Mouse (Mus musculus): ENCODE data around the gene Olfr1309. TPM values are rescaled to one million over a fixed set of nuclear protein-coding genes. Genes with fewer than 3 reads are reported as not detected.
"Not testable (repeated sequence)": the region's sequence is repeated elsewhere in the genome, so short reads cannot be mapped to it uniquely, and the experiment has no call there.

Olfr1309 gene
- total RNA-seq (2021): not detected
- long read RNA-seq: 0 reads

GRCm38 (mm10) chr2:111990181-111990580, at the start of gene Olfr1309:
Gene Olfr1309, minus strand, starts transcription at chr2:111990281.
- no peak for DNase-seq (ENCODE audit: low spot score in 2 of 2)

- not testable (repeated sequence) for DNase-seq (ENCODE audit: low spot score in 2 of 2)
Observed at GRCm38 (mm10) chr2:112026971-112027370, 36.9 kb upstream of the Olfr1309 start.

- DNase-seq (ENCODE audit: low spot score in 2 of 2): no peak
Observed at GRCm38 (mm10) chr2:112024312-112024711, 34.2 kb upstream of the Olfr1309 start, which contains the start of gene Olfr1311. Gene Olfr1311, minus strand, starts transcription at chr2:112024412.

GRCm38 (mm10) chr2:112014900-112015299, 24.8 kb upstream of the Olfr1309 start:
- no peak for DNase-seq (ENCODE audit: low spot score in 2 of 2)

- DNase-seq (ENCODE audit: low spot score in 2 of 2): no peak
Observed at GRCm38 (mm10) chr2:112012608-112013007, 22.5 kb upstream of the Olfr1309 start, which contains the start of gene Olfr1310. Gene Olfr1310, minus strand, starts transcription at chr2:112012708.

- DNase-seq (ENCODE audit: low spot score in 2 of 2): no peak
Observed at GRCm38 (mm10) chr2:111964844-111965243, 25.2 kb downstream of the Olfr1309 start, which contains the start of gene Olfr1308. Gene Olfr1308, minus strand, starts transcription at chr2:111964944.

- no peak for DNase-seq (ENCODE audit: low spot score in 2 of 2)
Observed at GRCm38 (mm10) chr2:111949340-111949739, 40.7 kb downstream of the Olfr1309 start, which contains the start of gene Olfr1307. Gene Olfr1307, minus strand, starts transcription at chr2:111949440.

Other genes with a start within 250 kb of the Olfr1309 start
- gene Olfr1301, start 239.3 kb downstream of the Olfr1309 start, total RNA-seq (2021): not detected
- not detected for gene Olfr1302, start 212.9 kb downstream of the Olfr1309 start, total RNA-seq (2021)
- gene Olfr1303, start 169.9 kb downstream of the Olfr1309 start, total RNA-seq (2021): not detected
- gene Olfr1305, start 113.1 kb downstream of the Olfr1309 start, total RNA-seq (2021): not detected
- not detected for gene Olfr1306, start 74.0 kb downstream of the Olfr1309 start, total RNA-seq (2021)
- under 1 TPM; 0.02 to 0.04 TPM for gene Olfr1307, start 40.8 kb downstream of the Olfr1309 start, total RNA-seq (2021)
- gene Olfr1308, start 25.3 kb downstream of the Olfr1309 start, total RNA-seq (2021): not detected
- gene Olfr1310, start 22.4 kb upstream of the Olfr1309 start, total RNA-seq (2021): not detected
- not detected for gene Olfr1311, start 34.1 kb upstream of the Olfr1309 start, total RNA-seq (2021)
- gene Olfr1312, start 60.0 kb upstream of the Olfr1309 start, total RNA-seq (2021): not detected
- not detected for gene Olfr1313, start 87.6 kb upstream of the Olfr1309 start, total RNA-seq (2021)
- gene Olfr1314, start 106.5 kb upstream of the Olfr1309 start, total RNA-seq (2021): not detected
- not detected for gene Olfr1315-ps1, start 125.2 kb upstream of the Olfr1309 start, total RNA-seq (2021)
- gene Olfr1316, start 144.7 kb upstream of the Olfr1309 start, total RNA-seq (2021): not detected
- not detected for gene Olfr1317, start 150.0 kb upstream of the Olfr1309 start, total RNA-seq (2021)
- not detected for gene Olfr1318, start 163.9 kb upstream of the Olfr1309 start, total RNA-seq (2021)
- gene Lpcat4, start 249.2 kb upstream of the Olfr1309 start, total RNA-seq (2021): 10 to 100 TPM; 59.7 to 62.4 TPM